Comparison of ENCODE assay signal across 25 mouse cellular contexts in the genomic region with DNA sequence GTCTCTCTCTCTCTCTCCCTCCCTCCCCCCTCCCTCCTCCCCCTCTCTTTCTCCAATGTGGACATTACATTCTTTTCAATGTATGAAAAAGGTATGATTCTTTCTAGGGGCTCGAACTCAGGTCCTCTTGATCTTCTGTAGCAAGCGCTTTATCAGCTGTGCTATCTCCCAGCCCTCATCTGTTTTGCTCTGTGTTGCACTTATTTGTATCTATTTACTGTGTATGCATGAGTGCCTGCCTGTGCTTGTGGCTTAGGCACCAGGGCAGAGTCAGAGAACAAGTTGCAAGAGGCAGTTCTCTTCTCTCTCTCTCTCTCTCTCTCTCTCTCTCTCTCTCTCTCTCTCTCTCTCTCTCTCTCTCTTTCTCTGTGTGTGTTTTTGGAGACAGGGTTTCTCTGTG. TPM values are rescaled to one million over a fixed set of nuclear protein-coding genes. Genes with fewer than 3 reads are reported as not detected.
A peak's percentile ranks its signal among the peaks of the same experiment; 100 is the strongest.
DNase-seq lines count a peak whose midpoint lies in the region; ATAC-seq lines count a peak whose summit lies in the region.
"Had no signal": no experiment of that assay in that cellular context is flagged by ENCODE, and none has a peak within 500 bp of the region (broad histone marks: within the 10 kb centered on the region; RNA-seq: fewer than 3 reads in every experiment).

No protein-coding gene starts in this region.

- no peak overlapping the region for H3K4me3 ChIP-seq in embryonic facial prominence, embryonic 14.5 days (ENCODE audit: low read depth, low read length)
- H3K4me3 ChIP-seq in embryonic facial prominence, embryonic 10.5 days, result no peak overlapping the region
- no peak overlapping the region for H3K4me3 ChIP-seq in heart, embryonic 13.5 days
- H3K4me3 ChIP-seq in kidney, embryonic 16.5 days (ENCODE audit: low read length), result no peak overlapping the region
- no peak overlapping the region for H3K4me3 ChIP-seq in stomach, embryonic 16.5 days (replicated peaks; ENCODE audit: low read length)
- H3K4me3 ChIP-seq: embryonic facial prominence, embryonic 15.5 days; hindbrain, embryonic 13.5 days; kidney, embryonic 15.5 days; limb, embryonic 15.5 days; midbrain, embryonic 13.5 days had no signal

- H3K36me3 ChIP-seq in embryonic facial prominence, embryonic 14.5 days (ENCODE audit: control insufficient read depth, insufficient read depth, low read length), result no peaks in the 10 kb centered on the region
- H3K36me3 ChIP-seq in embryonic facial prominence, embryonic 10.5 days (replicated peaks), result no peaks in the 10 kb centered on the region
- H3K36me3 ChIP-seq in heart, embryonic 13.5 days, result peaks cover 28% of the 10 kb centered on the region
- H3K36me3 ChIP-seq in kidney, embryonic 16.5 days (ENCODE audit: insufficient read depth, low read length), result no peaks in the 10 kb centered on the region
- 0 out of 2 replicates have a peak, but pooled peaks cover 5% of the 10 kb centered on the region for H3K36me3 ChIP-seq in stomach, embryonic 16.5 days (ENCODE audit: control insufficient read depth, insufficient read depth, low read length)
- H3K36me3 ChIP-seq: embryonic facial prominence, embryonic 15.5 days; hindbrain, embryonic 13.5 days; kidney, embryonic 15.5 days; midbrain, embryonic 13.5 days had no signal

- no peak overlapping the region for H3K4me2 ChIP-seq in embryonic facial prominence, embryonic 14.5 days (ENCODE audit: low read depth, low read length)
- no peak overlapping the region for H3K4me2 ChIP-seq in heart, embryonic 13.5 days
- H3K4me2 ChIP-seq in kidney, embryonic 16.5 days (replicated peaks; ENCODE audit: low read depth, low read length), result no peak overlapping the region
- no peak overlapping the region for H3K4me2 ChIP-seq in stomach, embryonic 16.5 days (ENCODE audit: low read depth, low read length)
- H3K4me2 ChIP-seq: hindbrain, embryonic 13.5 days had no signal

- peaks cover 42% of the 10 kb centered on the region for H3K27me3 ChIP-seq in embryonic facial prominence, embryonic 14.5 days (replicated peaks; ENCODE audit: control insufficient read depth, insufficient read depth, low read length)
- peaks cover 52% of the 10 kb centered on the region for H3K27me3 ChIP-seq in embryonic facial prominence, embryonic 10.5 days (replicated peaks; ENCODE audit: low read depth, poor library complexity, severe bottlenecking)
- H3K27me3 ChIP-seq in heart, embryonic 13.5 days (replicated peaks), result peaks cover 33% of the 10 kb centered on the region
- H3K27me3 ChIP-seq in kidney, embryonic 16.5 days (ENCODE audit: insufficient read depth, low read length), result peaks cover 30% of the 10 kb centered on the region
- peaks cover 18% of the 10 kb centered on the region for H3K27me3 ChIP-seq in stomach, embryonic 16.5 days (ENCODE audit: control insufficient read depth, insufficient read depth, low read length)

- H3K27ac ChIP-seq in embryonic facial prominence, embryonic 14.5 days (replicated peaks; ENCODE audit: low read depth, low read length), result 0 out of 2 replicates have a peak overlapping the region, but pooled peaks have one; percentile 49
- H3K27ac ChIP-seq in embryonic facial prominence, embryonic 10.5 days (replicated peaks), result no peak overlapping the region
- H3K27ac ChIP-seq in heart, embryonic 13.5 days (replicated peaks), result peak overlapping the region; percentile 97
- 0 out of 2 replicates have a peak overlapping the region, but pooled peaks have one; percentile 18 for H3K27ac ChIP-seq in kidney, embryonic 16.5 days (ENCODE audit: low read length)
- H3K27ac ChIP-seq in stomach, embryonic 16.5 days (ENCODE audit: low read length), result peak overlapping the region; percentile 95; the same call in 1 of the 2 replicates
- H3K27ac ChIP-seq: liver, embryonic 14.5 days; midbrain, embryonic 13.5 days had no signal

- 88% methylated on average over 2 of the region's 2 CpGs for WGBS in embryonic facial prominence, embryonic 14.5 days
- WGBS in embryonic facial prominence, embryonic 10.5 days, result 85% methylated on average over 2 of the region's 2 CpGs
- WGBS in heart, embryonic 13.5 days, result 76% methylated on average over 2 of the region's 2 CpGs
- WGBS in kidney, embryonic 16.5 days, result 80% methylated on average over 2 of the region's 2 CpGs
- 88% methylated on average over 2 of the region's 2 CpGs for WGBS in stomach, embryonic 16.5 days

- ATAC-seq in embryonic facial prominence, embryonic 14.5 days (ENCODE audit: low read depth), result no peak
- ATAC-seq in heart, embryonic 13.5 days (ENCODE audit: extremely low read depth, insufficient number of reproducible peaks, low FRiP score, low TSS enrichment), result no peak
- ATAC-seq in kidney, embryonic 16.5 days (ENCODE audit: low FRiP score, low TSS enrichment), result no peak
- ATAC-seq in stomach, embryonic 16.5 days (ENCODE audit: insufficient read depth, low FRiP score), result no peak
- ATAC-seq: forebrain, embryonic 14.5 days; inflammation-experienced regulatory T-cells, adult 6 months; midbrain, embryonic 13.5 days had no signal

- H3K9ac ChIP-seq in embryonic facial prominence, embryonic 14.5 days (ENCODE audit: low read depth, low read length), result no peak overlapping the region
- peak overlapping the region; percentile 71 for H3K9ac ChIP-seq in heart, embryonic 13.5 days
- H3K9ac ChIP-seq in kidney, embryonic 16.5 days (replicated peaks; ENCODE audit: low read length), result no peak overlapping the region
- H3K9ac ChIP-seq in stomach, embryonic 16.5 days (ENCODE audit: low read length), result no peak overlapping the region
- H3K9ac ChIP-seq: embryonic facial prominence, embryonic 15.5 days; hindbrain, embryonic 13.5 days; kidney, embryonic 15.5 days; limb, embryonic 15.5 days; liver, embryonic 14.5 days; lung, embryonic 14.5 days; midbrain, embryonic 13.5 days had no signal

- no peaks in the 10 kb centered on the region for H3K9me3 ChIP-seq in embryonic facial prominence, embryonic 14.5 days (ENCODE audit: control insufficient read depth, low read length)
- no peaks in the 10 kb centered on the region for H3K9me3 ChIP-seq in embryonic facial prominence, embryonic 10.5 days
- H3K9me3 ChIP-seq in heart, embryonic 13.5 days, result no peaks in the 10 kb centered on the region
- H3K9me3 ChIP-seq in kidney, embryonic 16.5 days (ENCODE audit: low read length), result no peaks in the 10 kb centered on the region
- no peaks in the 10 kb centered on the region for H3K9me3 ChIP-seq in stomach, embryonic 16.5 days (replicated peaks; ENCODE audit: control insufficient read depth, low read length)
- H3K9me3 ChIP-seq: embryonic facial prominence, embryonic 15.5 days; hindbrain, embryonic 13.5 days; kidney, embryonic 15.5 days; limb, embryonic 15.5 days; midbrain, embryonic 13.5 days had no signal

- H3K4me1 ChIP-seq in embryonic facial prominence, embryonic 14.5 days (ENCODE audit: control insufficient read depth, insufficient read depth, low read length), result peaks cover 72% of the 10 kb centered on the region
- H3K4me1 ChIP-seq in embryonic facial prominence, embryonic 10.5 days, result peaks cover 94% of the 10 kb centered on the region
- H3K4me1 ChIP-seq in heart, embryonic 13.5 days, result peaks cover 99% of the 10 kb centered on the region
- peaks cover 94% of the 10 kb centered on the region for H3K4me1 ChIP-seq in kidney, embryonic 16.5 days (ENCODE audit: insufficient read depth, low read length)
- peaks cover 77% of the 10 kb centered on the region for H3K4me1 ChIP-seq in stomach, embryonic 16.5 days (ENCODE audit: control insufficient read depth, insufficient read depth, low read length)

- no peak for DNase-seq in embryonic facial prominence, embryonic 14.5 days (ENCODE audit: low spot score)
- no peak for DNase-seq in embryonic facial prominence, embryonic 10.5 days (ENCODE audit: low spot score)
- DNase-seq in heart, adult 11 months, result no peak
- no peak for DNase-seq in kidney, adult 11 months
- DNase-seq in cerebellum, adult 11 months, result no peak
- DNase-seq: adrenal gland, postnatal 14 days; cerebellum, adult 8-10 months; cerebellum, postnatal 36 days; embryo, embryonic 11 days; gastrocnemius, postnatal 10 days; layer of hippocampus, adult 9-11 months; right cerebral cortex, postnatal 14 days; thymus, adult 2 months had no signal

RNA-seq across cellular contexts. Expression of a gene that starts 18.3 kb away (rescaled TPM):
- 69.0 and 74.9 TPM in 2 replicates for polyA plus RNA-seq in embryonic facial prominence, embryonic 14.5 days (2014; fragmentation: Nextera tagmentation; extraction: Ambion mirVana)
- polyA plus RNA-seq in embryonic facial prominence, embryonic 10.5 days (2016; fragmentation: Nextera tagmentation; extraction: Ambion mirVana), result 74.2 and 76.8 TPM in 2 replicates
- polyA plus RNA-seq in heart, embryonic 13.5 days (2015; fragmentation: Nextera tagmentation; extraction: Ambion mirVana), result 134 and 138 TPM in 2 replicates
- polyA plus RNA-seq in kidney, embryonic 16.5 days (2015; fragmentation: Nextera tagmentation; extraction: Ambion mirVana), result 99.4 and 123 TPM in 2 replicates
- 81.8 and 98.6 TPM in 2 replicates for polyA plus RNA-seq in stomach, embryonic 16.5 days (2015; fragmentation: Nextera tagmentation; extraction: Ambion mirVana)

RNA-seq across cellular contexts. Expression of a gene that starts 21.9 kb away (rescaled TPM):
- polyA plus RNA-seq in embryonic facial prominence, embryonic 14.5 days (2014; fragmentation: Nextera tagmentation; extraction: Ambion mirVana), result 25.6 and 29.0 TPM in 2 replicates
- polyA plus RNA-seq in embryonic facial prominence, embryonic 10.5 days (2016; fragmentation: Nextera tagmentation; extraction: Ambion mirVana), result 4.5 and 4.7 TPM in 2 replicates
- 46.1 and 51.1 TPM in 2 replicates for polyA plus RNA-seq in heart, embryonic 13.5 days (2015; fragmentation: Nextera tagmentation; extraction: Ambion mirVana)
- 23.9 and 31.2 TPM in 2 replicates for polyA plus RNA-seq in kidney, embryonic 16.5 days (2015; fragmentation: Nextera tagmentation; extraction: Ambion mirVana)
- 22.7 and 23.1 TPM in 2 replicates for polyA plus RNA-seq in stomach, embryonic 16.5 days (2015; fragmentation: Nextera tagmentation; extraction: Ambion mirVana)

RNA-seq across cellular contexts. Expression of a gene that starts 25.9 kb away (rescaled TPM):
- 2.9 and 3.2 TPM in 2 replicates for polyA plus RNA-seq in embryonic facial prominence, embryonic 14.5 days (2014; fragmentation: Nextera tagmentation; extraction: Ambion mirVana)
- polyA plus RNA-seq in embryonic facial prominence, embryonic 10.5 days (2016; fragmentation: Nextera tagmentation; extraction: Ambion mirVana), result 1.9 and 2.3 TPM in 2 replicates
- polyA plus RNA-seq in heart, embryonic 13.5 days (2015; fragmentation: Nextera tagmentation; extraction: Ambion mirVana), result 4.2 and 4.3 TPM in 2 replicates
- polyA plus RNA-seq in kidney, embryonic 16.5 days (2015; fragmentation: Nextera tagmentation; extraction: Ambion mirVana), result 4.9 and 6.3 TPM in 2 replicates
- 6.2 and 8.0 TPM in 2 replicates for polyA plus RNA-seq in stomach, embryonic 16.5 days (2015; fragmentation: Nextera tagmentation; extraction: Ambion mirVana)

RNA-seq across cellular contexts. Expression of a gene that starts 27.3 kb away (rescaled TPM):
- polyA plus RNA-seq in embryonic facial prominence, embryonic 14.5 days (2014; fragmentation: Nextera tagmentation; extraction: Ambion mirVana), result 2.0 and 2.6 TPM in 2 replicates
- 2.9 TPM in 2 replicates for polyA plus RNA-seq in embryonic facial prominence, embryonic 10.5 days (2016; fragmentation: Nextera tagmentation; extraction: Ambion mirVana)
- 1.5 and 2.3 TPM in 2 replicates for polyA plus RNA-seq in heart, embryonic 13.5 days (2015; fragmentation: Nextera tagmentation; extraction: Ambion mirVana)
- 1.00 and 1.4 TPM in 2 replicates for polyA plus RNA-seq in kidney, embryonic 16.5 days (2015; fragmentation: Nextera tagmentation; extraction: Ambion mirVana)
- polyA plus RNA-seq in stomach, embryonic 16.5 days (2015; fragmentation: Nextera tagmentation; extraction: Ambion mirVana), result 8.3 and 9.9 TPM in 2 replicates

RNA-seq across cellular contexts. Expression of a gene that starts 33.6 kb away (rescaled TPM):
- 76.4 and 81.3 TPM in 2 replicates for polyA plus RNA-seq in embryonic facial prominence, embryonic 14.5 days (2014; fragmentation: Nextera tagmentation; extraction: Ambion mirVana)
- 108 and 117 TPM in 2 replicates for polyA plus RNA-seq in embryonic facial prominence, embryonic 10.5 days (2016; fragmentation: Nextera tagmentation; extraction: Ambion mirVana)
- polyA plus RNA-seq in heart, embryonic 13.5 days (2015; fragmentation: Nextera tagmentation; extraction: Ambion mirVana), result 82.4 and 92.2 TPM in 2 replicates
- polyA plus RNA-seq in kidney, embryonic 16.5 days (2015; fragmentation: Nextera tagmentation; extraction: Ambion mirVana), result 119 and 120 TPM in 2 replicates
- polyA plus RNA-seq in stomach, embryonic 16.5 days (2015; fragmentation: Nextera tagmentation; extraction: Ambion mirVana), result 83.5 and 87.0 TPM in 2 replicates
